Mouse (Mus musculus) heart, embryonic 15.5 days (tissue): ENCODE measurements around the gene Cd3e. TPM values are rescaled to one million over a fixed set of nuclear protein-coding genes. Genes with fewer than 3 reads are reported as not detected.

ENCODE experiments used
- ATAC-seq: fragments of 200-750 bp; cut with Nextera tagmentation; replicated peaks from 2 replicates; pipeline ENCODE4 v1.8.0; 2017; ENCODE audit warnings: low read depth, moderate TSS enrichment; ENCODE audit not compliant: insufficient number of reproducible peaks, insufficient read depth, low FRiP score
- H3K27ac ChIP-seq: fragments of 300-500 bp; sonication (generic); 2 replicates; pipeline ENCODE4 v1.5.1; 2015; ENCODE audit warnings: mild to moderate bottlenecking, inconsistent platforms
- H3K27me3 ChIP-seq: fragments of 300-500 bp; sonication (generic); 2 replicates; pipeline ENCODE4 v1.6.1; 2015; ENCODE audit warnings: inconsistent platforms
- H3K36me3 ChIP-seq: fragments of 300-500 bp; sonication (generic); 2 replicates; pipeline ENCODE4 v1.6.1; 2015; ENCODE audit warnings: mild to moderate bottlenecking, inconsistent platforms
- H3K4me1 ChIP-seq: fragments of 300-500 bp; sonication (generic); replicated peaks from 2 replicates; pipeline ENCODE4 v1.6.1; 2015; ENCODE audit warnings: inconsistent platforms
- H3K4me2 ChIP-seq: fragments of 300-500 bp; sonication (generic); 2 replicates; pipeline ENCODE4 v1.6.1; 2015; ENCODE audit warnings: inconsistent platforms, mild to moderate bottlenecking, moderate library complexity
- H3K4me3 ChIP-seq: fragments of 300-500 bp; sonication (generic); 2 replicates; pipeline ENCODE4 v1.5.1; 2015; ENCODE audit warnings: mild to moderate bottlenecking, inconsistent platforms
- H3K9ac ChIP-seq: fragments of 300-500 bp; sonication (generic); 2 replicates; pipeline ENCODE4 v1.6.1; 2015; ENCODE audit warnings: mild to moderate bottlenecking, inconsistent platforms
- H3K9me3 ChIP-seq: fragments of 300-500 bp; sonication (generic); replicated peaks from 2 replicates; pipeline ENCODE4 v1.6.1; 2016; ENCODE audit warnings: inconsistent platforms
- WGBS: fragments of 180-500 bp; shearing (Covaris S2); methylation state at CpG from one replicate; pipeline ENCODE4 v1.1.7; 2015; ENCODE audit warnings: mixed read lengths; 5-methylcytosine and 5-hydroxymethylcytosine counted together
- polyA plus RNA-seq: library from polyadenylated mRNA; unstranded; fragments of >200 nt; fragmentation: Nextera tagmentation; extraction: Ambion mirVana; gene quantifications from 2 replicates; pipeline ENCODE4 v1.2.1, GENCODE M21; 2015

Cd3e gene
- polyA plus RNA-seq, 1 experiment from 2014 or later: 2.9 TPM

DNA sequence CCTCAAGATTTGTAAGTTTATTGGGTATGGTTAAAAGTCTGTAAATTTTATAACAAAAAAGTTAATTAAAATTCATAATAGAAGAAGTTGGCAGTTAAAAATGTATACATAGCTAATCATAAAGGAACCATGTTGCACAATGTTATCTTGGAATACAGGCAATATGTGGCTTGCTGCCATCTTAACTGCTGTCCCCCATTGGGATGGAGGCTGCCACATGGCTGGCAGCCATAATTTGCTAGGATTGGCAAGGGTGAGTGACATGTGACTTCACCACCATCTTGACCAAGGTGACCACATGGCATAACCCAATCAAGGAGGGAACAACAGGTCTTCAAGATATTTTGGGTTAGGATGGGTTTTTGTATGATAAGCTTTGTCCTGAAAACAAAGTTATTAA is 17.2 kb downstream of the Cd3e start:
- no peak overlapping the region for H3K4me3 ChIP-seq
- no peaks in the 10 kb centered on the region for H3K4me1 ChIP-seq
- H3K27ac ChIP-seq: no peak overlapping the region
- no peaks in the 10 kb centered on the region for H3K27me3 ChIP-seq
- no peaks in the 10 kb centered on the region for H3K9me3 ChIP-seq
- H3K36me3 ChIP-seq: no peaks in the 10 kb centered on the region
- H3K9ac ChIP-seq: no peak overlapping the region
- no peak for ATAC-seq
- no peak overlapping the region for H3K4me2 ChIP-seq

DNA sequence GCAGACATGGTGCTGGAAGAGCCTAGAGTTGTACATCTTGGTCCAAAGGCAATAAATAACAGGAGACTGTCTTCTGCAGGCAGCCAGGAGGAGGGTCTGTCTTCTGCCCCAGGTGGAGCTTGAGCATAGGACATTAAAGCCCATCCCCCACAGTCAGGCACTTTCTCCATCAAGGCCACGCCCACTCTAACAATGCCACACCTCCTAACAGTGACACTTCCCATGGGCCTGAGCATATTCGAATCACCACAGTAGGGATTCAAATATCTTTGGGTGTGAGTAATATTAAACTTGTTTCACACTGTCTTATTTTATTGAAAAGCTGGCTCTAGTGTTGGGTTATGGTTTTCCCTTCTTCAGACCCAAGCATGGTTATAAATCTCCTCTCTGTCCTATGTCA is 17.6 kb downstream of the Cd3e start:
- no peaks in the 10 kb centered on the region for H3K27me3 ChIP-seq
- H3K9ac ChIP-seq: no peak overlapping the region
- no peaks in the 10 kb centered on the region for H3K9me3 ChIP-seq
- no peak for ATAC-seq
- H3K4me2 ChIP-seq: no peak overlapping the region
- no peaks in the 10 kb centered on the region for H3K4me1 ChIP-seq
- H3K36me3 ChIP-seq: no peaks in the 10 kb centered on the region
- no peak overlapping the region for H3K4me3 ChIP-seq
- no peak overlapping the region for H3K27ac ChIP-seq
- WGBS: 71% methylated on average over 2 of the region's 2 CpGs

DNA sequence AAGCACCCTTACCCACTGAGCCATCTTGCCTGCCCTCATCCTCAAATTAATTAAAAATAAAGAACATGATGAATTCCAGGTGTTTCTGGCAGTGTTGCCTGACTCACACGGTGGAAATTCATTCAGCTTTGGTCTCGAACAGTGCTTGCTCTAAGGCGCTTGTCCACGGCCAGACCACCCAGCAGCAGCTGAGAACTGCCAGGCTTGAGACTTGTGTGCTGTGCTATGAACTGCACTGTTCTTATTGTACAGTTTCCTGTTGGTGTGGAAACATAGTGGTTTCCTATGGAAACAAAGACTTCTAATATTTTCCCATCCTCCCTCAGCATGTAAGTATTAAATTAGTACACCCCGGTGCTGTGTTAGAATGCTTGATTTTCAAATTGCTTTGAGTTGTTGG is 22.5 kb downstream of the Cd3e start:
- no peak for ATAC-seq
- no peak overlapping the region for H3K4me2 ChIP-seq
- WGBS: 57% methylated on average over 5 of the region's 5 CpGs
- no peaks in the 10 kb centered on the region for H3K9me3 ChIP-seq
- no peak overlapping the region for H3K4me3 ChIP-seq
- H3K27me3 ChIP-seq: no peaks in the 10 kb centered on the region
- H3K4me1 ChIP-seq: no peaks in the 10 kb centered on the region; the same call in 1 of the 2 replicates
- no peak overlapping the region for H3K9ac ChIP-seq
- H3K27ac ChIP-seq: no peak overlapping the region
- no peaks in the 10 kb centered on the region for H3K36me3 ChIP-seq

DNA sequence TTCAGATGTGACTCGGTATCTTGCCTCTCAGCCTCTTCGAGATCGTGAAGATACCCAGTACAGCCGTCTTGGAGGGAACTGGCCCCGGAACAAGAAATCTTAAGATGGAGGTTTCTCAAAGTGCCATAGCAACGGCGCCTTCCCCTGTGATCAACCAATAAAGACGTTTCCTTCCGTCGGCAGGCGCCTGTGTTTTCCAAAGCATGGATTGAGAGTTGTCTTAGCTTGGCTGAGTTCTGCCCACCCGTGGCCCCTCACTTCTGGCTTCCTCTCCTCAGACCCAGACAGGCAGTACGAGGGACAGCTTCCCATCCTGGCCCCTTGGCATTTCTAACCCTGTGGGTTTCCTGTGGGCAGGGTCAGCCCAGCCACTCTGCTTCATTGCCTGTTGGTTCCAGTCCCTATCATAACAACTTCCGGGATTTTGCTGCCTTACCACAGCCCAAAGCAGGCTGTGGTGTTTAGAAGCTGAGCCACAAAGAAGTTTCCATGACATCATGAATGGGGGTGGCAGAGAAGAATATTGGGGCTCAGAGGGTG is 23.1 kb downstream of the Cd3e start:
- 0 out of 2 replicates have a peak overlapping the region, but pooled peaks have one; percentile 7 for H3K4me3 ChIP-seq

DNA sequence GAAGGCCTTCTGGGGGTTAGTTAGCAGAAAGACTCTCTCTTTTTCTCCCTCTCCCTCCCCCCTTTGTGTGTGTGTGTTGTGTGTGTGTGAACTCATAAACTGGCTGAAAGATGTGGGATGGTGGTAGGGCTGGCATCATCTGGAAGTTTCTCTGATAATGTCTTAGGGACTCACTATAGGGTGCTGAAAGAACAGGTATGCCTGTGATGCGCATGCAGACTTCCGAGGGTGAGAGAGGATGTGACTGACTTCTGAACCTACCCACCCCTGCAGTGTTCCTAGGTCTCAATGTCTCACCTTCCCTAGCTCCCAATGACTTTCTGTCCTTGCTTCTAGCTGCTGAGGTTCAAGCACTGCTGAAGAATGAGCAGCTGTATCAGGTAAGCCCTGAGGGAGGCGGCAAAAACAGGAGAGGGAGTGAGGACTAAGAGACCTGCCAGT is 23.7 kb downstream of the Cd3e start:
- Histone ChIP-seq H3K4me1 (no peaks in the 10 kb centered on the region; the same call in 1 of the 2 replicates), H3K4me2 (peak overlapping the region; percentile 18; the same call in 1 of the 2 replicates), H3K27ac (no peak overlapping the region)

More for the DNA sequence above, 23.1 kb downstream of the Cd3e start:
- no peaks in the 10 kb centered on the region for H3K9me3 ChIP-seq
- no peaks in the 10 kb centered on the region for H3K27me3 ChIP-seq
- no peak overlapping the region for H3K9ac ChIP-seq
- peak overlapping the region; percentile 45; the same call in 1 of the 2 replicates for H3K27ac ChIP-seq
- H3K36me3 ChIP-seq: no peaks in the 10 kb centered on the region
- no peaks in the 10 kb centered on the region; the same call in 1 of the 2 replicates for H3K4me1 ChIP-seq
- 48% methylated on average over 14 of the region's 14 CpGs for WGBS
- ATAC-seq: no peak
- peak overlapping the region; percentile 18; the same call in 1 of the 2 replicates for H3K4me2 ChIP-seq

DNA sequence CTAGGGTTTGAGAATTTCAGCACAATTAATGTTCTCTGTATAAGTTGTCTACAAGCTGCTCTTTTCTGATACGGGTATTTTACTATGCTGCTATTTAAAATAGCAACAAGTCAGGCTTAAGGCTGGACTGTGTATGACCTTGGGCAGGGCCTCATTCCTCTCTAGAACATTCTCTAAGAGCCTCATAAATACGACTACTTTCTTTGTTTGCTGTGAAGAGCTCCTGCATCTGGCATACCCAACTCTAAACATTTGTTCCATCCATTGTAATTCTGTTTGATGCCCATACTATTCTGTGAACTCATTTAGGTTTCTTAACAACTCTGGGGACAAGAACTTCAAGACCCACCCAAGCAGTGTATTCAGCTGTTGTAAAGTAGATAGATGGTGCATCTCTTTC is 26.4 kb downstream of the Cd3e start:
- Histone ChIP-seq H3K27me3 (no peaks in the 10 kb centered on the region), H3K9ac (no peak overlapping the region), H3K9me3 (no peaks in the 10 kb centered on the region), H3K4me1 (no peaks in the 10 kb centered on the region; the same call in 1 of the 2 replicates), H3K4me2 (no peak overlapping the region), H3K36me3 (no peaks in the 10 kb centered on the region), H3K27ac (no peak overlapping the region), H3K4me3 (no peak overlapping the region)
- no peak for ATAC-seq
- WGBS: 48% methylated on average over 2 of the region's 2 CpGs

More for the DNA sequence above, 23.7 kb downstream of the Cd3e start:
- Histone ChIP-seq H3K36me3 (no peaks in the 10 kb centered on the region), H3K9me3 (no peaks in the 10 kb centered on the region), H3K9ac (no peak overlapping the region), H3K27me3 (no peaks in the 10 kb centered on the region), H3K4me3 (no peak overlapping the region)
- no peak for ATAC-seq
- WGBS: 59% methylated on average over 3 of the region's 3 CpGs

DNA sequence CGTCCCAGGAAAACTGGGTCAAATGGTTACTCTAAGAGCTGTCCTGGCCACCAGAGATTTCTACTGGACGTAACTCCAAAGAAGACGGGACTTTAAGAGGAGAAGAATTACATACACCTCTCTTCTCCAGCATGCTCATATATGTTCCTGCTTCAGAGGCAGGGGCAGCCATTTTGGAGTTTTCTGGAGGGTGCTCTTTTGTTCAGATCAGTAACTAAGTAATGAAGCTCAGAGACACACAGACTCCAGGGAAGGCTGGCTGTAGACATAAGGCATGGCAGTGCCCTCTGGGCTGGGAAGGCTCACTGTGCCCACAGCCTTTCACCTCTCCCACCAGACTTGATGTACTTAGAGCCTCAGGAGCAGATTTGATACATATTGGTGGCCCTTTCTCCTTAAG is 26.9 kb downstream of the Cd3e start:
- ATAC-seq: no peak
- no peak overlapping the region; the same call in 1 of the 2 replicates for H3K4me3 ChIP-seq
- 81% methylated on average over 3 of the region's 3 CpGs for WGBS
- no peaks in the 10 kb centered on the region for H3K27me3 ChIP-seq
- H3K9ac ChIP-seq: no peak overlapping the region
- no peaks in the 10 kb centered on the region; the same call in 1 of the 2 replicates for H3K4me1 ChIP-seq
- H3K27ac ChIP-seq: no peak overlapping the region
- H3K36me3 ChIP-seq: no peaks in the 10 kb centered on the region
- no peak overlapping the region for H3K4me2 ChIP-seq
- H3K9me3 ChIP-seq: no peaks in the 10 kb centered on the region

DNA sequence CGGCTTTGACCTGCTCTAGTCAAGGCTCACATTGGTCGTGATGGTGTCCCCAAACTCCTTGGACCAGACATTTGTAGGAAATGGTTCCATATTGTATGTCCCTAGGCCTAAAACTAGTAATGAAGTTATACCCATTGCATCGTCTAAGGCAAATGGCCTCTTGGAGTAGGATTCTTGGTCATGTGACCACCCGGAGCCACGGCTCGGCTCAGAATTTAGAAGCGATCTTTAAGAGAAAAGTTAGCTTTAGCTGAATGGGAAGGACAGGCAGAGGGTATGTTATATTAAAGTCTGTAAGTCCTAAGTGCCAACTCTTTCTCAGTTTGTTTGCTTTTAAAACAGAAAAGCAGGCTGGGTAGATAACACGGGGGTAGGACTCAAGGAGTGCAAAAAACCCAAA is 27.3 kb downstream of the Cd3e start:
- H3K36me3 ChIP-seq: no peaks in the 10 kb centered on the region
- no peaks in the 10 kb centered on the region for H3K27me3 ChIP-seq
- H3K4me1 ChIP-seq: no peaks in the 10 kb centered on the region; the same call in 1 of the 2 replicates
- no peak overlapping the region for H3K4me2 ChIP-seq
- no peaks in the 10 kb centered on the region for H3K9me3 ChIP-seq
- no peak overlapping the region; the same call in 1 of the 2 replicates for H3K4me3 ChIP-seq
- ATAC-seq: no peak
- H3K9ac ChIP-seq: no peak overlapping the region
- 79% methylated on average over 8 of the region's 8 CpGs for WGBS
- no peak overlapping the region for H3K27ac ChIP-seq

DNA sequence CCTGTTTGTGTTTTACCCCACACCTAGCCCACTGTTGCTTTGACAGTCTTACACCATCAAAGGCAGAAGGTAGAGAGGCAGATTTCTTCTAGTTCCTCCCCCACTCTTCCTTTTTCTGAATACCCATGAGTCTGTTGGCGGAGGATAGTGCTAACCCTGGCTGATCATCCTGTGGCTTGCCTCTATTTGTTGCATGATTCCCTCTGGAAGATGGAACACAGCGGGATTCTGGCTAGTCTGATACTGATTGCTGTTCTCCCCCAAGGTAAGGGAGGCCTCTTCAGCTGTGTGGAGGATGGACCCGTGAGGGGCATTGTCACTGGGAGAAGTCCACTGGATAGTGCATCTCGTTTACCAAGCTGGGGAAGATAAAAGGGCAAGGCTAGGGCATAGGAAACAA is 27.8 kb downstream of the Cd3e start, which contains the start of gene Cd3d:
Gene Cd3d, plus strand, starts transcription at position 111 of the 400 bp plus-strand sequence.
- no peak within 1 kb of the TSS for H3K9ac ChIP-seq
- no peaks in the 10 kb centered on the region; the same call in 1 of the 2 replicates for H3K4me1 ChIP-seq
- H3K9me3 ChIP-seq: no peaks in the 10 kb centered on the region
- no peak within 1 kb of the TSS; the same call in 1 of the 2 replicates for H3K4me3 ChIP-seq
- H3K4me2 ChIP-seq: no peak within 1 kb of the TSS
- 67% methylated on average over 4 of the region's 4 CpGs for WGBS
- no peaks in the 10 kb centered on the region for H3K36me3 ChIP-seq
- H3K27ac ChIP-seq: 0 out of 2 replicates have a peak within 1 kb of the TSS, but pooled peaks have one; percentile 0
- no peak for ATAC-seq
- no peaks in the 10 kb centered on the region for H3K27me3 ChIP-seq

DNA sequence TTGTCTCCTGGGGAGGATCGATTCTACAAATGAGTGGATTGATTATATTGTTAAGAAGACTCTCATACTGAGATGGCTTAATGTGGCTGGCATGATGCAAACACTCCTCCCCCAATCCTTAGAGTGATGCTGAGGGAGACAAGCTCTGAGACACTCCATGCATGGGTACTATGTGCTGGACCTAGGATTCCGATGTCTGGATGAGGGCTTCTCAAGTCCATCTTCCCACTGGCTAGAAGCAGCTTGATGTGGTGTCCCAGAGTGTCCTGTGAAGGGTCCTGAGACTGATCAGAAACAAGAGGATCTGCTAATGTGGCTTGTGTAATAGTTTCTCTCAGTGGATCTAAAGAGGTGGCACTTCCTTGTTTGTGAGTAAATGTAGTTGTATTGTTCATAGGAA is 28.3 kb downstream of the Cd3e start:
- H3K4me3 ChIP-seq: no peak overlapping the region
- ATAC-seq: no peak
- WGBS: 69% methylated on average over 2 of the region's 2 CpGs
- H3K9ac ChIP-seq: no peak overlapping the region
- H3K36me3 ChIP-seq: no peaks in the 10 kb centered on the region
- H3K4me2 ChIP-seq: no peak overlapping the region
- H3K27me3 ChIP-seq: no peaks in the 10 kb centered on the region
- H3K9me3 ChIP-seq: no peaks in the 10 kb centered on the region
- H3K27ac ChIP-seq: 0 out of 2 replicates have a peak overlapping the region, but pooled peaks have one; percentile 0
- H3K4me1 ChIP-seq: no peaks in the 10 kb centered on the region; the same call in 1 of the 2 replicates

DNA sequence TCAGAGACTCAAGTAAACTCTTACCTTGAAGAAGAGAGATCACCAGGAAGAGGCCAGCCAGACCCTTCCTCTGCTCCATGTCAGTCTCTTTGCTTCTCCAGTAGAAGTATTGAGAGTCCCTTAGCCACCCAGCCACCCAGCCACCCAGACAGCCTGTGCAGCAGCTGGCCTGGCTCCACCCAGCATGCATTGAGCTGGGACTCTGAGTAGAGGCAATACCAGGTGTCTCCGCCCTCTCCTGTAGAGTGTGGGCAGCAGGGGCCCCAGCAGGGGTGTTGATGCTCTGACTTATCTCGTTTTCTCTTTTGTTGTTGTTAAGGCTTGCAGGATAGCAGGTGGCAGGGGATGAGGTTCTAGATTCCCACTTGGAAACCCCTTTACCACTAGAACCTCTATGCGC is 29.2 kb downstream of the Cd3e start, which contains the start of gene Cd3g:
Gene Cd3g, minus strand, starts transcription at position 190 of the 400 bp plus-strand sequence.
- WGBS: 63% methylated on average over 3 of the region's 3 CpGs
- Histone ChIP-seq H3K4me2 (no peak within 1 kb of the TSS), H3K4me1 (no peaks in the 10 kb centered on the region), H3K27me3 (no peaks in the 10 kb centered on the region), H3K9ac (no peak within 1 kb of the TSS), H3K27ac (0 out of 2 replicates have a peak within 1 kb of the TSS, but pooled peaks have one; percentile 0), H3K4me3 (peak within 1 kb of the TSS; percentile 20; the same call in 1 of the 2 replicates), H3K9me3 (no peaks in the 10 kb centered on the region), H3K36me3 (no peaks in the 10 kb centered on the region)
- no peak for ATAC-seq

DNA sequence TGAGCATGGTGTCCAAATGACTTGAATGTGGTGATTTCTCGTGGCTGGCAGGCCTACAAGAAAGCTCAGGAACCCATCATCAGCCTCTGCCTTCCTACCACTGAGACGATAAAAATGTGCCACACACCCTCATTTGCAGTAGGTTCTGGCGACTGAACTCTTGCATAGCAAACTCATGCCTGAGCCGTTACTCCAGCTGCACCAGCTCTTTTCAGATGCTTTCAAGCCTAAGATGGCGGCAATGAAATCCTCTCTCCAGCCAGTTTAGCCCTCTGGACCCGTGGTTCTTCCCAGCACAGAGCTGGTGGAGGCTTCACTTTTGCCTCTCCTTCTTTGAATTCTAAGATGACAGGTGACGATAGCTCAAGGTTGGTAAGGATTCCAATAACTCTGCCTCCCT is 29.6 kb downstream of the Cd3e start:
- no peak overlapping the region for H3K27ac ChIP-seq
- no peak overlapping the region for H3K4me2 ChIP-seq
- H3K27me3 ChIP-seq: 0 out of 2 replicates have a peak, but pooled peaks cover 2% of the 10 kb centered on the region
- H3K4me3 ChIP-seq: peak overlapping the region; percentile 20; the same call in 1 of the 2 replicates
- no peaks in the 10 kb centered on the region for H3K9me3 ChIP-seq
- H3K9ac ChIP-seq: no peak overlapping the region
- no peak for ATAC-seq
- no peaks in the 10 kb centered on the region for H3K36me3 ChIP-seq
- H3K4me1 ChIP-seq: no peaks in the 10 kb centered on the region
- WGBS: 69% methylated on average over 7 of the region's 7 CpGs
